Mouse (Mus musculus): ENCODE data around the gene Jkamp. TPM values are rescaled to one million over a fixed set of nuclear protein-coding genes. Genes with fewer than 3 reads are reported as not detected.

Jkamp gene
- polyA plus RNA-seq, 1 experiment from 2014 or later = 64.5 TPM

- H3K4me1 ChIP-seq (replicated peaks) = peaks cover 22% of the 10 kb centered on the region
- 2% methylated on average over 18 of the region's 18 CpGs for WGBS
- no peaks in the 10 kb centered on the region for H3K9me3 ChIP-seq
- H3K27ac ChIP-seq = peak overlapping the region; percentile 95
- H3K9ac ChIP-seq (replicated peaks) = peak overlapping the region; percentile 72
- peaks cover 14% of the 10 kb centered on the region; the same call in 1 of the 2 replicates for H3K36me3 ChIP-seq
- H3K4me2 ChIP-seq = peak overlapping the region; percentile 66
- peak overlapping the region; percentile 61 for H3K4me3 ChIP-seq (replicated peaks)
- no peak for ATAC-seq (ENCODE audit: insufficient number of reproducible peaks, insufficient read depth, low FRiP score, low TSS enrichment, low read depth)
- H3K27me3 ChIP-seq = no peaks in the 10 kb centered on the region
Measured at GRCm38 (mm10) chr12:72086166-72086825, 907 bp downstream of the Jkamp start.

GRCm38 (mm10) chr12:72089802-72090201, 4.4 kb downstream of the Jkamp start:
- ATAC-seq (ENCODE audit: insufficient number of reproducible peaks, insufficient read depth, low FRiP score, low TSS enrichment, low read depth) = no peak

GRCm38 (mm10) chr12:72096966-72097365, 11.6 kb downstream of the Jkamp start:
- Histone ChIP-seq H3K4me1 (replicated peaks) (no peaks in the 10 kb centered on the region), H3K4me3 (replicated peaks) (no peak overlapping the region), H3K27ac (no peak overlapping the region), H3K36me3 (peaks cover 77% of the 10 kb centered on the region), H3K9ac (replicated peaks) (no peak overlapping the region), H3K9me3 (no peaks in the 10 kb centered on the region), H3K4me2 (no peak overlapping the region), H3K27me3 (no peaks in the 10 kb centered on the region)
- WGBS = 99% methylated on average over 8 of the region's 8 CpGs
- no peak for ATAC-seq (ENCODE audit: insufficient number of reproducible peaks, insufficient read depth, low FRiP score, low TSS enrichment, low read depth)

More at GRCm38 (mm10) chr12:72089802-72090201, 4.4 kb downstream of the Jkamp start:
- Histone ChIP-seq H3K4me3 (replicated peaks) (no peak overlapping the region), H3K9me3 (no peaks in the 10 kb centered on the region), H3K4me2 (no peak overlapping the region), H3K27ac (no peak overlapping the region), H3K4me1 (replicated peaks) (peaks cover 7% of the 10 kb centered on the region; the same call in 1 of the 2 replicates), H3K9ac (replicated peaks) (no peak overlapping the region), H3K36me3 (peaks cover 48% of the 10 kb centered on the region), H3K27me3 (no peaks in the 10 kb centered on the region)
- WGBS = 89% methylated on average over 4 of the region's 4 CpGs

GRCm38 (mm10) chr12:72102776-72103175, 17.4 kb downstream of the Jkamp start:
- 0 out of 2 replicates have a peak, but pooled peaks cover 3% of the 10 kb centered on the region for H3K27me3 ChIP-seq
- H3K9ac ChIP-seq (replicated peaks) = no peak overlapping the region
- H3K9me3 ChIP-seq = no peaks in the 10 kb centered on the region
- WGBS = 80% methylated on average over 6 of the region's 6 CpGs
- no peak overlapping the region for H3K4me2 ChIP-seq
- no peak for ATAC-seq (ENCODE audit: insufficient number of reproducible peaks, insufficient read depth, low FRiP score, low TSS enrichment, low read depth)
- peaks cover 21% of the 10 kb centered on the region for H3K36me3 ChIP-seq
- H3K4me1 ChIP-seq (replicated peaks) = no peaks in the 10 kb centered on the region
- no peak overlapping the region for H3K27ac ChIP-seq
- H3K4me3 ChIP-seq (replicated peaks) = no peak overlapping the region

GRCm38 (mm10) chr12:72104027-72104426, 18.6 kb downstream of the Jkamp start:
- no peaks in the 10 kb centered on the region for H3K9me3 ChIP-seq
- ATAC-seq (ENCODE audit: insufficient number of reproducible peaks, insufficient read depth, low FRiP score, low TSS enrichment, low read depth) = 0 out of 2 replicates have a peak, but pooled peaks have one; percentile 55
- H3K4me3 ChIP-seq (replicated peaks) = no peak overlapping the region
- no peak overlapping the region for H3K27ac ChIP-seq
- H3K9ac ChIP-seq (replicated peaks) = no peak overlapping the region
- WGBS = 86% methylated on average over 5 of the region's 5 CpGs
- H3K4me2 ChIP-seq = no peak overlapping the region
- H3K27me3 ChIP-seq = 0 out of 2 replicates have a peak, but pooled peaks cover 3% of the 10 kb centered on the region
- H3K36me3 ChIP-seq = peaks cover 15% of the 10 kb centered on the region
- no peaks in the 10 kb centered on the region for H3K4me1 ChIP-seq (replicated peaks)

- Histone ChIP-seq H3K9ac (replicated peaks) (no peak overlapping the region), H3K4me3 (replicated peaks) (no peak overlapping the region), H3K4me2 (0 out of 2 replicates have a peak overlapping the region, but pooled peaks have one; percentile 13), H3K27ac (no peak overlapping the region), H3K9me3 (no peaks in the 10 kb centered on the region), H3K27me3 (0 out of 2 replicates have a peak, but pooled peaks cover 3% of the 10 kb centered on the region), H3K4me1 (replicated peaks) (no peaks in the 10 kb centered on the region), H3K36me3 (peaks cover 14% of the 10 kb centered on the region)
- WGBS = 36% methylated on average over 14 of the region's 14 CpGs
- peak; percentile 12; the same call in 1 of the 2 replicates for ATAC-seq (ENCODE audit: insufficient number of reproducible peaks, insufficient read depth, low FRiP score, low TSS enrichment, low read depth)
Measured at GRCm38 (mm10) chr12:72104525-72105281, 19.3 kb downstream of the Jkamp start.

GRCm38 (mm10) chr12:72115126-72115525, 29.7 kb downstream of the Jkamp start:
- WGBS = 78% methylated on average over 6 of the region's 6 CpGs
- Histone ChIP-seq H3K27ac (no peak overlapping the region), H3K27me3 (no peaks in the 10 kb centered on the region), H3K9me3 (no peaks in the 10 kb centered on the region), H3K9ac (replicated peaks) (no peak overlapping the region), H3K36me3 (no peaks in the 10 kb centered on the region), H3K4me3 (replicated peaks) (no peak overlapping the region), H3K4me2 (no peak overlapping the region), H3K4me1 (replicated peaks) (no peaks in the 10 kb centered on the region)
- ATAC-seq (ENCODE audit: insufficient number of reproducible peaks, insufficient read depth, low FRiP score, low TSS enrichment, low read depth) = no peak

GRCm38 (mm10) chr12:72115686-72116345, 30.4 kb downstream of the Jkamp start:
- H3K9me3 ChIP-seq = no peaks in the 10 kb centered on the region
- no peaks in the 10 kb centered on the region for H3K4me1 ChIP-seq (replicated peaks)
- H3K4me2 ChIP-seq = no peak overlapping the region
- ATAC-seq (ENCODE audit: insufficient number of reproducible peaks, insufficient read depth, low FRiP score, low TSS enrichment, low read depth) = no peak
- no peak overlapping the region for H3K9ac ChIP-seq (replicated peaks)
- 79% methylated on average over 22 of the region's 23 CpGs for WGBS
- no peaks in the 10 kb centered on the region for H3K27me3 ChIP-seq
- H3K27ac ChIP-seq = no peak overlapping the region
- no peak overlapping the region for H3K4me3 ChIP-seq (replicated peaks)
- no peaks in the 10 kb centered on the region for H3K36me3 ChIP-seq

- H3K4me2 ChIP-seq = no peak overlapping the region
- WGBS = 83% methylated on average over 10 of the region's 10 CpGs
- H3K9ac ChIP-seq (replicated peaks) = no peak overlapping the region
- H3K4me3 ChIP-seq (replicated peaks) = no peak overlapping the region
- no peak for ATAC-seq (ENCODE audit: insufficient number of reproducible peaks, insufficient read depth, low FRiP score, low TSS enrichment, low read depth)
- no peaks in the 10 kb centered on the region for H3K9me3 ChIP-seq
- H3K4me1 ChIP-seq (replicated peaks) = no peaks in the 10 kb centered on the region
- H3K27ac ChIP-seq = no peak overlapping the region
- H3K27me3 ChIP-seq = no peaks in the 10 kb centered on the region
- H3K36me3 ChIP-seq = no peaks in the 10 kb centered on the region
Measured at GRCm38 (mm10) chr12:72129203-72129602, 43.8 kb downstream of the Jkamp start.

- no peak overlapping the region for H3K9ac ChIP-seq (replicated peaks)
- H3K4me3 ChIP-seq (replicated peaks) = no peak overlapping the region
- no peak for ATAC-seq (ENCODE audit: insufficient number of reproducible peaks, insufficient read depth, low FRiP score, low TSS enrichment, low read depth)
- H3K36me3 ChIP-seq = no peaks in the 10 kb centered on the region
- no peaks in the 10 kb centered on the region for H3K4me1 ChIP-seq (replicated peaks)
- no peaks in the 10 kb centered on the region for H3K9me3 ChIP-seq
- H3K27me3 ChIP-seq = no peaks in the 10 kb centered on the region
- WGBS = 91% methylated on average over 4 of the region's 4 CpGs
- no peak overlapping the region for H3K27ac ChIP-seq
- no peak overlapping the region for H3K4me2 ChIP-seq
Measured at GRCm38 (mm10) chr12:72150786-72151185, 65.4 kb downstream of the Jkamp start.

Measured in limb, embryonic 12.5 days (tissue).